Mouse (Mus musculus): ENCODE data around the gene Hip1. TPM values are rescaled to one million over a fixed set of nuclear protein-coding genes. Genes with fewer than 3 reads are reported as not detected.

Gene Hip1
- total and polyA plus RNA-seq, 3 experiments: 0.23 to 0.75 TPM; not detected in 1

GRCm38 (mm10) chr5:135557671-135558070 lies 12.8 kb upstream of the Hip1 start:
- H3K27ac ChIP-seq (ENCODE audit: control insufficient read depth, low read depth, low read length): no peak overlapping the region
- no peaks in the 10 kb centered on the region for H3K9me3 ChIP-seq (replicated peaks; ENCODE audit: insufficient read depth, low read length)
- no peak for TF ChIP-seq MAX (IDR thresholded peaks at IDR 0.05; ENCODE audit: low read length)
- no peak for TF ChIP-seq MAFK (IDR thresholded peaks at IDR 0.05; ENCODE audit: borderline replicate concordance, low read depth, low read length)
- no peak for TF ChIP-seq NELFE (IDR thresholded peaks at IDR 0.05; ENCODE audit: low read depth, low read length)
- no peaks in the 10 kb centered on the region for H3K4me1 ChIP-seq (ENCODE audit: control insufficient read depth in 1 of 2, insufficient read depth in 2 of 2, low read length in 2 of 2)
- H3K4me3 ChIP-seq (ENCODE audit: control insufficient read depth in 1 of 2, insufficient read depth in 1 of 2, low read depth in 2 of 2, low read length in 2 of 2): no peak overlapping the region
- no peaks in the 10 kb centered on the region for H3K36me3 ChIP-seq (ENCODE audit: control insufficient read depth in 1 of 2, insufficient read depth in 2 of 2, low read length in 2 of 2)
- peaks cover 2 to 6% of the 10 kb centered on the region in 2 experiments for H3K27me3 ChIP-seq (ENCODE audit: control insufficient read depth in 1 of 2, insufficient read depth in 2 of 2, low read length in 2 of 2)
- DNase-seq (ENCODE audit: low read depth, low spot score): no peak
- H3K9ac ChIP-seq (ENCODE audit: control insufficient read depth, low read depth, low read length, poor library complexity, severe bottlenecking): no peak overlapping the region
- H3K79me2 ChIP-seq (ENCODE audit: control insufficient read depth, insufficient read depth, low read length, poor library complexity): no peaks in the 10 kb centered on the region

DNA sequence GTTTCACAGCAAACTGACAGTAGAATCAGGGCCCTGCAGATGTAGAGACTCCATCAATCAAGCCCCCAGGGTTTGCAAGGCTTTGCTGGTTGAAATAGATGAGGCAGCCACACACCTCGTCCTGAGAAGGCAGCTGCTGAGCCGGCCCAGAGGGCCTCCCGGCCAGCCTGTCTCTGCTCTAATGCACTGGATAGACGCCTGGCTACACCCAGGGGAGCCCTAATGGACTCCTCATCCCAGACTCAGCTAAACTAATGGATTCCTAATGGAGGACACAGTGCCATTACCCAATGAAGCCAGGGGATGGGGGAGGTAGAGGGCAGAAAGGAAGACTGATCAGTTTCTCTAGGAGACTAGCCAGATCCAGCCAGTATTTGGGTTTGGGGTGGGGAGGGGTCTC lies 12.1 kb upstream of the Hip1 start:
- H3K79me2 ChIP-seq (ENCODE audit: control insufficient read depth, insufficient read depth, low read length, poor library complexity): no peaks in the 10 kb centered on the region
- no peaks in the 10 kb centered on the region for H3K4me1 ChIP-seq (ENCODE audit: control insufficient read depth in 1 of 2, insufficient read depth in 2 of 2, low read length in 2 of 2)
- H3K27ac ChIP-seq (ENCODE audit: control insufficient read depth, low read depth, low read length): no peak overlapping the region
- TF ChIP-seq CTCF (IDR thresholded peaks at IDR 0.05 in 2 of 3, conservative IDR thresholded peaks at IDR 0.05 in 1 of 3; ENCODE audit: control insufficient read depth in 1 of 3, insufficient read depth in 1 of 3, low read depth in 2 of 3, low read length in 3 of 3, poor library complexity in 1 of 3, severe bottlenecking in 1 of 3): no peak
- no peak for TF ChIP-seq JUND (IDR thresholded peaks at IDR 0.05; ENCODE audit: low read depth, low read length)
- TF ChIP-seq SMC3 (IDR thresholded peaks at IDR 0.05; ENCODE audit: low read depth, low read length): no peak
- TF ChIP-seq ETS1 (IDR thresholded peaks at IDR 0.05; ENCODE audit: low read depth, low read length): no peak
- no peak for DNase-seq (ENCODE audit: low read depth, low spot score)
- H3K9me3 ChIP-seq (replicated peaks; ENCODE audit: insufficient read depth, low read length): no peaks in the 10 kb centered on the region
- peaks cover 5 to 6% of the 10 kb centered on the region in 2 experiments for H3K27me3 ChIP-seq (ENCODE audit: control insufficient read depth in 1 of 2, insufficient read depth in 2 of 2, low read length in 2 of 2)
- no peaks in the 10 kb centered on the region for H3K36me3 ChIP-seq (ENCODE audit: control insufficient read depth in 1 of 2, insufficient read depth in 2 of 2, low read length in 2 of 2)
- no peak overlapping the region for H3K4me3 ChIP-seq (ENCODE audit: control insufficient read depth in 1 of 2, insufficient read depth in 1 of 2, low read depth in 2 of 2, low read length in 2 of 2)
- H3K9ac ChIP-seq (ENCODE audit: control insufficient read depth, low read depth, low read length, poor library complexity, severe bottlenecking): no peak overlapping the region

DNA sequence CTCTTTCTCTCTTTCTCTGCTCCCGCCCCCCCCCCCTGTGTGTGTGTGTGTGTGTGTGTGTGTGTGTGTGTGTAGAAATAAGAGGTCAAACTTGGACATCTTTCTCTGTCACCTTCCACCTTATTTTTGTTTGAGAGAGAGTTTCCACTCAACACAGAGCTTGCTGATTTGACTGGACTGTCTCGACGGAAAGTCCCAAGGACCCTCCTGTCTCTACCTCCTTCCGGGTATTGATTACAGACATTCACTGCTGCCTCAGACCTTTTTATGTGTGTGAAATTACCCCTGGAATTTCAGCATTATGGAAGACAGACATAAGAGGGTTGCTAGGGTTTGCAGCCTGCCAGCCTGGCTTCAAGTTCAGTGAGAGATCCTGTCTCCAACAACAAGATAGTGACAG lies 11.3 kb upstream of the Hip1 start:
- no peak overlapping the region for H3K9ac ChIP-seq (ENCODE audit: control insufficient read depth, low read depth, low read length, poor library complexity, severe bottlenecking)
- no peak overlapping the region for H3K4me3 ChIP-seq (ENCODE audit: control insufficient read depth in 1 of 2, insufficient read depth in 1 of 2, low read depth in 2 of 2, low read length in 2 of 2)
- no peak for DNase-seq (ENCODE audit: low read depth, low spot score)
- H3K27me3 ChIP-seq (ENCODE audit: control insufficient read depth in 1 of 2, insufficient read depth in 2 of 2, low read length in 2 of 2): peaks cover 6 to 7% of the 10 kb centered on the region in 2 experiments
- TF ChIP-seq MEF2A (IDR thresholded peaks at IDR 0.05; ENCODE audit: extremely low read depth, insufficient replicate concordance, low read depth, low read length, poor library complexity, severe bottlenecking): no peak
- no peak for TF ChIP-seq CHD2 (IDR thresholded peaks at IDR 0.05; ENCODE audit: low read length)
- H3K9me3 ChIP-seq (replicated peaks; ENCODE audit: insufficient read depth, low read length): no peaks in the 10 kb centered on the region
- H3K36me3 ChIP-seq (ENCODE audit: control insufficient read depth in 1 of 2, insufficient read depth in 2 of 2, low read length in 2 of 2): no peaks in the 10 kb centered on the region
- no peaks in the 10 kb centered on the region for H3K79me2 ChIP-seq (ENCODE audit: control insufficient read depth, insufficient read depth, low read length, poor library complexity)
- H3K27ac ChIP-seq (ENCODE audit: control insufficient read depth, low read depth, low read length): no peak overlapping the region
- no peaks in the 10 kb centered on the region for H3K4me1 ChIP-seq (ENCODE audit: control insufficient read depth in 1 of 2, insufficient read depth in 2 of 2, low read length in 2 of 2)

DNA sequence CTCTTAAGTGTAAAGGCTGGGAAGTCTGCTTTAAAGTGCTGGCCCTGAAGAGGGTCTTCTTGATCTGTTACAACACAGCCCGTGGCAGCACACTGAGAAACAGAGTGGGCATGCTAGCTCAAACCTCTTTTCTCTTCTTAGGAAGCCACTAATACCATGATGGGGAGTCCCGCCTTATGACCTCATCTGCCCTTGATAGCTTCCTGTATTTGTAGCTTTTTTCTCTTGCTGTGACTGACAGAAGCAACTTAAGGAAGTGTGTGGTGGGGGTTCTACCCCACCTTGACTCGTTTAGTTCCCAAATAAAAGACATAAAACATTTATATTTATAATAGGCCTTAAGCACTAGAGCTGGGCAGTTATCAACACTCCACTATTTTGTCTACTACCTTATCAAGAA lies 6.7 kb upstream of the Hip1 start:
- Histone ChIP-seq H3K27ac (ENCODE audit: control insufficient read depth, low read depth, low read length) (no peak overlapping the region), H3K79me2 (ENCODE audit: control insufficient read depth, insufficient read depth, low read length, poor library complexity) (no peaks in the 10 kb centered on the region), H3K4me3 (ENCODE audit: control insufficient read depth in 1 of 2, insufficient read depth in 1 of 2, low read depth in 2 of 2, low read length in 2 of 2) (no peak overlapping the region), H3K9me3 (replicated peaks; ENCODE audit: insufficient read depth, low read length) (no peaks in the 10 kb centered on the region), H3K4me1 (ENCODE audit: control insufficient read depth in 1 of 2, insufficient read depth in 2 of 2, low read length in 2 of 2) (no peaks in the 10 kb centered on the region), H3K36me3 (ENCODE audit: control insufficient read depth in 1 of 2, insufficient read depth in 2 of 2, low read length in 2 of 2) (no peaks in the 10 kb centered on the region), H3K27me3 (ENCODE audit: control insufficient read depth in 1 of 2, insufficient read depth in 2 of 2, low read length in 2 of 2) (peaks cover 18 to 20% of the 10 kb centered on the region in 2 experiments), H3K9ac (ENCODE audit: control insufficient read depth, low read depth, low read length, poor library complexity, severe bottlenecking) (no peak overlapping the region)
- TF ChIP-seq POLR2AphosphoS5 (IDR thresholded peaks at IDR 0.05; ENCODE audit: borderline replicate concordance, low read depth, low read length) (no peak), E2F4 (IDR thresholded peaks at IDR 0.05; ENCODE audit: borderline replicate concordance, low read depth, low read length) (no peak)
- no peak for DNase-seq (ENCODE audit: low read depth, low spot score)

Measured in MEL (cell line).